Mouse (Mus musculus): ENCODE measurements at regions not wholly inside any gene's neighbourhood (a gene's known extent, or its start where the extent isn't known, plus 50 kb on each side); places are given as distances from the start of the nearest gene placed in this dataset.

DNA sequence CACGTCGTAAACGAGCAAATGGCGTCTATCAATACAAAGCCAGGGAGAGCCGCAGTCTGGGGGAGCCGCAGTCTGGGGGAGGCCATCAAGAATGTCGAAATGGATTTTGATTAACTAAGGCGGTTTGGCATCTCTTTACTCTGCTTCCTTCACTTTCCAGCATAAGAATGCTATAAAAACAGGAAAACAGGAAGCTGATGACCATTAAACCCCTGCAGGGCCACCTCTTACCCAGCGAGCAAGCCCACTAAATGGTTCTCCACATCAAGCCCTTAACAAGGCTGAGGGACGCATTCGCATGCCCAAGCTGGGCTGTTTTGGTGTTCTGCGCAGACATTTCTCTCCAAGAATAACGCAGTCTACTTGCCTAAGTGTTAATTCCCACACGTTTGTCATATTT lies 64.0 kb upstream of the Sall4 start:
- TF ChIP-seq CTCF (conservative IDR thresholded peaks at IDR 0.05; ENCODE audit: insufficient read depth, insufficient read length, low read depth, low read length) (no peak), POLR2A (IDR thresholded peaks at IDR 0.05; ENCODE audit: low read depth, low read length) (no peak)

All from kidney, adult 2 months (tissue).